Mouse (Mus musculus) lung, postnatal 0 days (tissue): ENCODE data around the gene Adprm. TPM values are rescaled to one million over a fixed set of nuclear protein-coding genes. Genes with fewer than 3 reads are reported as not detected.
A peak's percentile ranks its signal among the peaks of the same experiment; 100 is the strongest.

Source experiments
- ATAC-seq: fragments of 200-750 bp; cut with Nextera tagmentation; 2 replicates; pipeline ENCODE4 v1.8.0; 2017; ENCODE audit warnings: moderate library complexity
- DNase-seq: peaks from one replicate; pipeline ENCODE4 v3.0.0-alpha.2; 2016; ENCODE audit warnings: low spot score
- H3K27ac ChIP-seq: fragments of 300-500 bp; sonication (generic); 2 replicates; pipeline ENCODE4 v1.5.1; 2014; ENCODE audit warnings: antibody characterized with exemption, mild to moderate bottlenecking, low read length, mixed read lengths
- H3K27me3 ChIP-seq: fragments of 300-500 bp; sonication (generic); replicated peaks from 2 replicates; pipeline ENCODE4 v1.6.1; 2014; ENCODE audit warnings: low read length, mixed read lengths; ENCODE audit not compliant: insufficient read depth
- H3K36me3 ChIP-seq: fragments of 300-500 bp; sonication (generic); 2 replicates; pipeline ENCODE4 v1.6.1; 2014; ENCODE audit warnings: low read length, mixed read lengths; ENCODE audit not compliant: insufficient read depth
- H3K4me1 ChIP-seq: fragments of 300-500 bp; sonication (generic); 2 replicates; pipeline ENCODE4 v1.6.1; 2014; ENCODE audit warnings: antibody characterized with exemption, low read depth, low read length, mixed read lengths; ENCODE audit not compliant: insufficient read depth
- H3K4me2 ChIP-seq: fragments of 300-500 bp; sonication (generic); replicated peaks from 2 replicates; pipeline ENCODE4 v1.6.1; 2014; ENCODE audit warnings: low read depth, mild to moderate bottlenecking, low read length, moderate library complexity, mixed read lengths
- H3K4me3 ChIP-seq: fragments of 300-500 bp; sonication (generic); 2 replicates; pipeline ENCODE4 v1.5.1; 2014; ENCODE audit warnings: low read depth, low read length
- H3K9ac ChIP-seq: fragments of 300-500 bp; sonication (generic); replicated peaks from 2 replicates; pipeline ENCODE4 v1.6.1; 2014; ENCODE audit warnings: low read depth, mild to moderate bottlenecking
- H3K9me3 ChIP-seq: fragments of 300-500 bp; sonication (generic); 2 replicates; pipeline ENCODE4 v1.6.1; 2016; ENCODE audit warnings: low read length, mixed read lengths
- CTCF ChIP-seq: IDR thresholded peaks from 2 replicates; pipeline ENCODE4 v1.5.1; 2016; ENCODE audit warnings: antibody characterized with exemption, mild to moderate bottlenecking
- EP300 ChIP-seq: IDR thresholded peaks from 2 replicates; pipeline ENCODE4 v1.6.1; 2016; ENCODE audit warnings: antibody characterized with exemption, mild to moderate bottlenecking, control low read depth
- WGBS: fragments of 180-500 bp; shearing (Covaris S2); extraction: QIAGEN DNeasy Blood & Tissue Kit; methylation state at CpG from one replicate; pipeline ENCODE4 v1.1.7; 2014; 5-methylcytosine and 5-hydroxymethylcytosine counted together
- polyA plus RNA-seq: library from polyadenylated mRNA; unstranded; fragments of >200 nt; fragmentation: Nextera tagmentation; extraction: Ambion mirVana; gene quantifications from 2 replicates; pipeline ENCODE4 v1.2.1, GENCODE M21; 2015

Gene Adprm
- polyA plus RNA-seq, 1 experiment from 2014 or later, result 29.3 TPM

DNA sequence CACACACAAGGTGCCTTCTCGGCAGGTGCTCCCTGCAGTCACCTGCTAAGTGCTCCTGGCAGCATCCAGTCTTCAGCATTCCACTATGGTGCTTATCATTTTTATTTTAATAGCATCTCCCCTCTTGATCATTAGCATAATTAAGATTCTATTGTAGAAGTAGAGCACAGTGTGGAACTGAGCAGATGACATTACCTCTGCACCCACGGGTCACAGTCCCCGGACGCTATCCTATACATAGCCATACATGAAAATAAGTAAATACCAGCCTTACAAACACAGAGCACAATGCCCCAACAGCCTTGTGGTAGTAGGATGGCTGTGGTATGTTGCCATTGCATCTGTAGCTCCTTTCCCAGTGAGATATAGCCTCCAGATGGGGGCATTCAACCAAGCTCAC, 43.9 kb downstream of the Adprm start:
- ATAC-seq (no peak), DNase-seq (no peak)
- Histone ChIP-seq H3K27me3 (no peaks in the 10 kb centered on the region), H3K4me2 (no peak overlapping the region), H3K27ac (no peak overlapping the region), H3K9ac (no peak overlapping the region), H3K36me3 (no peaks in the 10 kb centered on the region), H3K4me3 (no peak overlapping the region), H3K4me1 (0 out of 2 replicates have a peak, but pooled peaks cover 3% of the 10 kb centered on the region), H3K9me3 (no peaks in the 10 kb centered on the region)
- TF ChIP-seq CTCF (no peak), EP300 (no peak)
- 87% methylated on average over 4 of the region's 4 CpGs for WGBS

DNA sequence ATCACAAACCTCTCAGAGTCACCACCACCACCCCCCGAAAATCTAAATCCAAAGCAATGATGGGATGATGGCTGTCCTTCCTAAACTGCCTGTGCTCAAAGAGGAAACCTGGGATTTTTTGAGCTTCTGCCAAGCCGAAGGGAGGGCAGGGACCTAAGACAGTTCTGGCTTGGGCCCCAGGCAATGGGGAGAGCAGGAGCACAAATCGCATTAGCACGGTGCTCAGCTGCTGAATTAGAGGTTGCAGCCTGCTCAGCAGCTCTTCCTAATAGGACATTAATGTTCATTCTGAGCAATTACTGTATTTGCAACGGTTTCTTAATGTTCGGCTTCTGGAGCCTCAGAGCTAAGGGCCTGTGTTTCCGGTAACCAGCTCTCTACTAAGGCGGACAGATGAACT, 44.4 kb downstream of the Adprm start:
- H3K36me3 ChIP-seq, result no peaks in the 10 kb centered on the region
- DNase-seq (no peak), ATAC-seq (no peak)
- no peaks in the 10 kb centered on the region for H3K27me3 ChIP-seq
- H3K9me3 ChIP-seq, result no peaks in the 10 kb centered on the region
- H3K4me2 ChIP-seq, result no peak overlapping the region
- H3K9ac ChIP-seq, result no peak overlapping the region
- no peak for TF ChIP-seq EP300
- WGBS, result 80% methylated on average over 8 of the region's 8 CpGs
- no peak overlapping the region for H3K27ac ChIP-seq
- H3K4me1 ChIP-seq, result 0 out of 2 replicates have a peak, but pooled peaks cover 3% of the 10 kb centered on the region
- H3K4me3 ChIP-seq, result no peak overlapping the region

DNA sequence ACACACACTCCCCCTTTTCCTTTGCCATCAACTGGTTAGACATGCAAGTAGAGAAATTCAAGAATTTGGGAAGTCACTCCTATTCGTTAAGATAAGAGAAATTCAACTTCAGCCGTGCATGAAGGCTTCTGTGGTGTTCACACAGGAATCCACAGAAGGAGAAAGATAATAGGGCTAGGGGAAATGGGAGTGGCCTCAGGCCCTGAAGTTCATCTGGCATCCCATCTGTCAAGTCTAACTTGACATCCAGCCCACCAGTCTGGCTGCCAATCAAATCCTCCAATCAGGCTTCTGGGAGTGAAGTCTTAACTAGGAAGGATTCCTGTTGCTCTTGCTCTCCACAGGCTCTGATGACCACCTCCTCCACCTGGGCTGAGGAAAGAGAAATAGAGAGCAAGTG, 49.5 kb downstream of the Adprm start:
- Histone ChIP-seq H3K4me3 (no peak overlapping the region), H3K36me3 (no peaks in the 10 kb centered on the region), H3K4me2 (no peak overlapping the region), H3K27ac (no peak overlapping the region), H3K9me3 (no peaks in the 10 kb centered on the region), H3K4me1 (0 out of 2 replicates have a peak, but pooled peaks cover 4% of the 10 kb centered on the region), H3K27me3 (no peaks in the 10 kb centered on the region), H3K9ac (no peak overlapping the region)
- 43% methylated on average over 2 of the region's 2 CpGs for WGBS
- no peak for DNase-seq
- ATAC-seq, result no peak
- no peak for TF ChIP-seq CTCF

DNA sequence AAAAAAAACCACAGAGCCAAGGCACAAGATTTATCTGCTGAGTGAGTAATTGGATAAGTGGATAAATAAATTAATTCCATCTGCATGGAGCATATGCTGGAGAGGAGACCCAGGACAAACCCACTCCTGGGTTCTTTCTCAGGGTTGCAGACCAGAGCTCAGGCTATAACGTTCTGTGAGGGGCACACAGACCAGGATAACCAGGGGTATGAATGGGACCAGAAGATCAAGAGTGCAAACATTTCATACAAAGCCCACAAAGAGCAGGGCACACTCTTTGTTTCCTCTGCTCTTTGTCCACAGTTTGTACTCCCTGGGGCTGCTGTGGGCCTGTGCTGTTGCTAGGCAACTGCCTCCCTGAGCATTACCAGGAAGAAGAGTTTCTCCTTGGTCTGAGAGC, 50.7 kb downstream of the Adprm start:
- WGBS, result 65% methylated on average over 1 of the region's 1 CpGs
- no peak for DNase-seq
- no peak for TF ChIP-seq CTCF
- TF ChIP-seq EP300, result no peak

DNA sequence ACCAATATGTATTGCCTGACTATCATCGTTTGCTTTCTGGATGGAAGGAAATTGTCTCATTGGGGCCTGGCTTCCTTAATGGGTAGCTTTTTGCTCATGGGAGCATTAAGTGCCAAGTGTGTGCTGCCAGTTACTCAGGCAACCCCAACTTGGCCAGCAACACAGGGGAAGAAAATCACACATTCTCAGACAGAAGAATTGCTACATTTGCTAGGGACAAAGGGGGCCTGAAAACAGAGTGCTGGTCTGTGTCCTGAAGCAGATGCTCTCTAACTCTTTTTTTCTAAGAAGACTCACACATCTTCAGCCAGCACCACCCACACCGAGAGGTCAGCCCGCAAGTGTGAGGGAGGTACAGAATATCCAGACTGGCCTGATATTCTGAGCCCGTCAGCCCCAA, 51.7 kb downstream of the Adprm start:
- H3K4me2 ChIP-seq, result no peak overlapping the region
- ATAC-seq (no peak), DNase-seq (no peak)
- 0 out of 2 replicates have a peak, but pooled peaks cover 4% of the 10 kb centered on the region for H3K4me1 ChIP-seq
- no peaks in the 10 kb centered on the region for H3K27me3 ChIP-seq
- H3K4me3 ChIP-seq, result no peak overlapping the region
- no peak for TF ChIP-seq EP300
- TF ChIP-seq CTCF, result no peak
- H3K9ac ChIP-seq, result no peak overlapping the region
- 73% methylated on average over 4 of the region's 4 CpGs for WGBS
- no peaks in the 10 kb centered on the region for H3K36me3 ChIP-seq
- H3K27ac ChIP-seq, result no peak overlapping the region
- H3K9me3 ChIP-seq, result no peaks in the 10 kb centered on the region

More for the DNA sequence above, 50.7 kb downstream of the Adprm start:
- Histone ChIP-seq H3K4me1 (0 out of 2 replicates have a peak, but pooled peaks cover 4% of the 10 kb centered on the region), H3K9ac (no peak overlapping the region), H3K9me3 (no peaks in the 10 kb centered on the region), H3K4me3 (no peak overlapping the region), H3K4me2 (no peak overlapping the region), H3K27me3 (no peaks in the 10 kb centered on the region), H3K27ac (no peak overlapping the region), H3K36me3 (no peaks in the 10 kb centered on the region)
- no peak for ATAC-seq

DNA sequence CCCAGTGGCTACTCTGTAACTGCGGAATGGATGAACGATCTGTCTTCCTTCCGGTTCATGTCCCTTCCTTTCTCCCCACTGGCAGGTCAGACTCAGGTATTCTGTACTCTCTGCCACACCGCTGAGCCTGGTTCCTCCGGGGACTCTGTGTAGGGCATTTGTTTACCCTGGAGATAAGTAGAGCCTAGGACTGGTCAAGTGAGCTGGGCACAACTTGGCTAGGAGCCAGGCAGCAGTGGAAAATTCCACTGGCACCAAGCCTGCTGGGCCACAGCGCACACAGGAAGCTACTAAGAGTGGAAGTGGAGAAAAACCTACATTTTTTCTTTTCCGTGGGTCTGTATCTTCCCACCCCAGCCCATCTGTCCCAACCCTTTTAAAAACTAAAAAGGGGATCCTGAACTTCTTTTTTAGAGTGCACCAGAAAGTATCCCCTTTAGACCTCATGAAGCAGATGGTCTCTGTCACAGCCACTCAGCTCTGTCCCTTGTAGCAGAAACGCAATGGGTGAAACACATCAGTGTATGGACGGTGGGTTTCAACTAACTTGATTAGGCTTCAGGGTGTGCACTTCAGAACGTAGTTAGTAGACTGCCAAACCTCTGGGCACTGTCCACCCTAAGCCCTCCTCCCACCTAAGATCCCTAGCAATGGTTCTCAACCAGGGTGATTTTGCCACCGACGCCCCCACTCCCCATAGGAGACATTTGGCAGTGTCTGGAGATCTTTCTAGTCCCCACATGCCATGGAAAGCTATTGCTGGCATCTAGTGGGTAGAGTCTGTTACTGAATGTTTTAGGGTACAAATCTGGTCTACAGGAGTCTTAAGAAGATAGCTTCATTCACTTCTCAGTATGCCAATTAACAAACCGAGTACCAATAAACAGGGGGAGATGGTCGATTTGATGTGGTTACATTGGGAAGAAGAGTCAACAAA, 53.7 kb downstream of the Adprm start:
- 41% methylated on average over 14 of the region's 14 CpGs for WGBS
- Histone ChIP-seq H3K4me2 (no peak overlapping the region; the same call in 1 of the 2 replicates), H3K27me3 (no peaks in the 10 kb centered on the region), H3K4me1 (0 out of 2 replicates have a peak, but pooled peaks cover 4% of the 10 kb centered on the region), H3K27ac (peak overlapping the region; percentile 51; the same call in 1 of the 2 replicates), H3K9me3 (no peaks in the 10 kb centered on the region), H3K36me3 (no peaks in the 10 kb centered on the region), H3K9ac (no peak overlapping the region), H3K4me3 (no peak overlapping the region)
- DNase-seq, result peak; percentile 72
- TF ChIP-seq CTCF, result peak; percentile 26; the same call in 1 of the 2 replicates
- no peak for TF ChIP-seq EP300
- peak; percentile 95 for ATAC-seq
